Mouse (Mus musculus) kidney, postnatal 0 days (tissue): ENCODE measurements at regions not wholly inside any gene's neighbourhood (a gene's known extent, or its start where the extent isn't known, plus 50 kb on each side); places are given as distances from the start of the nearest gene placed in this dataset.

ENCODE experiments used
- ATAC-seq: fragments of 200-750 bp; cut with Nextera tagmentation; replicated peaks from 2 replicates; pipeline ENCODE4 v1.8.0; 2017; ENCODE audit warnings: low read depth, moderate number of reproducible peaks, moderate TSS enrichment, moderate library complexity; ENCODE audit not compliant: low FRiP score
- DNase-seq: peaks from one replicate; pipeline ENCODE4 v3.0.0-alpha.2; 2016; ENCODE audit warnings: low spot score
- H3K27ac ChIP-seq: fragments of 300-500 bp; sonication (generic); 2 replicates; pipeline ENCODE4 v1.5.1; 2014; ENCODE audit warnings: mild to moderate bottlenecking
- H3K27me3 ChIP-seq: fragments of 300-500 bp; sonication (generic); 2 replicates; pipeline ENCODE4 v1.6.1; 2014; ENCODE audit warnings: low read length, mixed read lengths; ENCODE audit not compliant: insufficient read depth
- H3K36me3 ChIP-seq: fragments of 300-500 bp; sonication (generic); 2 replicates; pipeline ENCODE4 v1.6.1; 2014; ENCODE audit warnings: low read length, mixed read lengths; ENCODE audit not compliant: insufficient read depth
- H3K4me1 ChIP-seq: fragments of 300-500 bp; sonication (generic); replicated peaks from 2 replicates; pipeline ENCODE4 v1.6.1; 2014; ENCODE audit warnings: antibody characterized with exemption, low read length, mixed read lengths; ENCODE audit not compliant: insufficient read depth
- H3K4me2 ChIP-seq: fragments of 300-500 bp; sonication (generic); 2 replicates; pipeline ENCODE4 v1.6.1; 2014; ENCODE audit warnings: mild to moderate bottlenecking, low read length, moderate library complexity, mixed read lengths
- H3K4me3 ChIP-seq: fragments of 300-500 bp; sonication (generic); replicated peaks from 2 replicates; pipeline ENCODE4 v1.5.1; 2014; ENCODE audit warnings: low read depth, low read length
- H3K9ac ChIP-seq: fragments of 300-500 bp; sonication (generic); 2 replicates; pipeline ENCODE4 v1.6.1; 2014; ENCODE audit warnings: low read depth, low read length
- H3K9me3 ChIP-seq: fragments of 300-500 bp; sonication (generic); replicated peaks from 2 replicates; pipeline ENCODE4 v1.6.1; 2016; ENCODE audit warnings: low read length, inconsistent platforms, mixed read lengths
- CTCF ChIP-seq: IDR thresholded peaks from 2 replicates; pipeline ENCODE4 v1.5.1; 2016; ENCODE audit warnings: antibody characterized with exemption, low read depth, mild to moderate bottlenecking, moderate library complexity
- WGBS: fragments of 180-500 bp; shearing (Covaris S2); extraction: QIAGEN DNeasy Blood & Tissue Kit; methylation state at CpG from one replicate; pipeline ENCODE4 v1.1.7; 2014; 5-methylcytosine and 5-hydroxymethylcytosine counted together

DNA sequence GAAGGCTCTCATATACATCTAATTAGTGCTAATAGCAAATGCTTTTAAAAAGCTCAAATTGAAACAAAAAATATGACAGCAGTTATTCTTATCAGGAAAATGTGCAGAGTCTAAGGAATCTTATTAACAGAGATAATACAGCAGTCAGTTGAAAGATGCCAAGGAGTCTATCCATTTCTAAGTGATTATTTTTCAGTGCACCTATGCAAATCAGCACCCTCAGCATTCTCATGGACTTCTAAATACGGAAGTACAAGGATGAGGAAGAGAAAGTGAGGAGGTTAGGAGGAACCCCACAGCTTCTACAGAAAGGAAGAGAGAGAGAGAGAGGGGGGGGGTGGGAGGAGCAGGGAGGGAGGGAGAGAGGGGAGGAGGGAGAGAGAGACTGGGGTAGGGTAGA lies 175.5 kb upstream of the Tusc1 start:
- Histone ChIP-seq H3K9me3 (no peaks in the 10 kb centered on the region), H3K4me1 (no peaks in the 10 kb centered on the region), H3K27ac (no peak overlapping the region), H3K27me3 (no peaks in the 10 kb centered on the region), H3K9ac (no peak overlapping the region), H3K36me3 (no peaks in the 10 kb centered on the region), H3K4me2 (no peak overlapping the region), H3K4me3 (no peak overlapping the region)
- no peak for ATAC-seq
- 40% methylated on average over 1 of the region's 1 CpGs for WGBS
- DNase-seq = no peak
- TF ChIP-seq CTCF = no peak

DNA sequence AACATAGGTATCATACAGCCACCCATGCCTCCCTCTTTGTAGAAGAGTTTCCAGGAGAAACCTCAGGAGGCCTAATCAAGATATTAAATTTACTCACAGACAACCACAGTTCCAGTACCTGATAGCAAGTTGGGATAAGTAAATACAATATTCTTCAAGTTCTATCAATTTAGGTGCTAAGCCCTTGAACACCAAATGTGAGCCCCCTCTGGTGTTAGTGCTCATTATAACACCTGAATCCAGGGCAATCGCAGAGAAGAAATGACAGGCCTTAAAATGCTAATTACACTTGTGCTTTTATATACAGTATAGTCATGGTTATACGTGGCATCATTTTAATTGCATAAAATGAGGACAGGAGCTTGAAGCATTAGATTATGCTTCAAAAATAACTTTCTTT lies 161.6 kb upstream of the Tusc1 start:
- peak; percentile 33; the same call in 1 of the 2 replicates for TF ChIP-seq CTCF
- 69% methylated on average over 2 of the region's 2 CpGs for WGBS

DNA sequence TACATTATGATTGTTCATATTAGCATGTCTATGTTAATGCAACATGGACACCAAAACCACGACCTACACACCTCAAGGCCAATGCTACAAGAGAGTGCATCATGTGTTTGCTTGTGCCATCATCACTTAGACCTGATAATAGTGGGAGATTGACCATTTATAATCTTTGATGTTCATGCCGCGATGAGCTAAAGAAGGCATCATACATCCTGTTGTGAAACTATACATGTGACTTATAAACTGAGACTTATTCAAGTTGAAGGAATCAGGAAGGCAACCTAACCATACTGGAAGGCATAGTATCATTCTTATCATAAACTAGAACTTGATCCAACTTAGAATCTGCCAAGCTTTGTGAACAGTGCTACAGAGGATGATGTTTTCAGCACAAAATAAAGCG lies 159.0 kb upstream of the Tusc1 start:
- no peak overlapping the region for H3K9ac ChIP-seq
- WGBS = 92% methylated on average over 4 of the region's 4 CpGs
- H3K36me3 ChIP-seq = no peaks in the 10 kb centered on the region
- H3K4me2 ChIP-seq = no peak overlapping the region
- no peaks in the 10 kb centered on the region for H3K27me3 ChIP-seq
- ATAC-seq (no peak), DNase-seq (no peak)
- H3K9me3 ChIP-seq = no peaks in the 10 kb centered on the region
- H3K4me3 ChIP-seq = no peak overlapping the region
- no peak overlapping the region for H3K27ac ChIP-seq
- H3K4me1 ChIP-seq = no peaks in the 10 kb centered on the region
- no peak for TF ChIP-seq CTCF

More for the DNA sequence above, 161.6 kb upstream of the Tusc1 start:
- no peak for ATAC-seq
- Histone ChIP-seq H3K4me2 (no peak overlapping the region), H3K27me3 (no peaks in the 10 kb centered on the region), H3K9ac (no peak overlapping the region), H3K9me3 (no peaks in the 10 kb centered on the region), H3K27ac (no peak overlapping the region), H3K36me3 (no peaks in the 10 kb centered on the region), H3K4me1 (no peaks in the 10 kb centered on the region), H3K4me3 (no peak overlapping the region)
- no peak for DNase-seq

DNA sequence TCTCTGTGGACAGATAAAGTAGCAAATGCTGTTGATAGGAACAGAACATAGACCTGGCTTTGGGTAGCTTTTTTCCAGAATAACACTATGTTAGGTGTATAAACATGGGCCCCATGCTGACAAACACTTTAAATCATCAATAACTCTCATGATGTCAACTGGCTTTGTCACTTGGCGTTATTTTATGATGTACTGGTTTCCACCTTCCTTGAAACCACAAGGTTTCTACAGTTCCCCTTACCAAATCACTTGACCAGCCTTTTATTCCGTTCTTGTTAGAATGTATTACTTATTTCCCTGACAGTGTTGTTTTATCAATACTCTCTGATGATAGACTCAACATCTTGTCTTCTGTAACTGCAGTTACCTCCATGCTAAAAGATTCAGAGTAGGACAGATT lies 158.6 kb upstream of the Tusc1 start:
- WGBS = 82% methylated on average over 2 of the region's 2 CpGs

DNA sequence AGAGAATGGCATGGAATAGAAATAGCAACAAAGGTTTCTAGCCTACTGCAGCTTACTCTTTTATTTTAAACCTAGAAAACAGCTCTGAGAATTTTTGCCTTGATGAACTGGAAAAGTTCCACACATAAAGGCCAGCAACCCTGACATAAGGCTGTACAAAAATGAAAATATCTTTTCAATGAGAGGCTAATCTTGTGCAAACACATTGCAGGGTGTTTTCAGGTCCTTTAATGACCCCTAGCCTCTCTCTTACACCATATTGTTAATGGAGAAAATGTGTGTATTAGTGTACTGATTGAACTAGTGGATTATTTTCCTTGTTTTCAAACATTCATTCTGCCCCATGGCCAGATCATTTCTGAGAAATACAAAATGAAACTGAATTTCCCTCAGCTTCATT lies 158.0 kb upstream of the Tusc1 start:
- no peak overlapping the region for H3K4me3 ChIP-seq
- no peak for TF ChIP-seq CTCF
- DNase-seq (no peak), ATAC-seq (no peak)
- H3K27me3 ChIP-seq = no peaks in the 10 kb centered on the region
- H3K4me1 ChIP-seq = no peaks in the 10 kb centered on the region
- no peak overlapping the region for H3K27ac ChIP-seq
- no peak overlapping the region for H3K4me2 ChIP-seq
- no peaks in the 10 kb centered on the region for H3K9me3 ChIP-seq
- no peak overlapping the region for H3K9ac ChIP-seq
- H3K36me3 ChIP-seq = no peaks in the 10 kb centered on the region

More for the DNA sequence above, 158.6 kb upstream of the Tusc1 start:
- H3K9me3 ChIP-seq = no peaks in the 10 kb centered on the region
- no peak overlapping the region for H3K4me2 ChIP-seq
- no peak overlapping the region for H3K4me3 ChIP-seq
- H3K27ac ChIP-seq = no peak overlapping the region
- no peaks in the 10 kb centered on the region for H3K27me3 ChIP-seq
- TF ChIP-seq CTCF = no peak
- H3K4me1 ChIP-seq = no peaks in the 10 kb centered on the region
- DNase-seq (no peak), ATAC-seq (no peak)
- no peaks in the 10 kb centered on the region for H3K36me3 ChIP-seq
- no peak overlapping the region for H3K9ac ChIP-seq

DNA sequence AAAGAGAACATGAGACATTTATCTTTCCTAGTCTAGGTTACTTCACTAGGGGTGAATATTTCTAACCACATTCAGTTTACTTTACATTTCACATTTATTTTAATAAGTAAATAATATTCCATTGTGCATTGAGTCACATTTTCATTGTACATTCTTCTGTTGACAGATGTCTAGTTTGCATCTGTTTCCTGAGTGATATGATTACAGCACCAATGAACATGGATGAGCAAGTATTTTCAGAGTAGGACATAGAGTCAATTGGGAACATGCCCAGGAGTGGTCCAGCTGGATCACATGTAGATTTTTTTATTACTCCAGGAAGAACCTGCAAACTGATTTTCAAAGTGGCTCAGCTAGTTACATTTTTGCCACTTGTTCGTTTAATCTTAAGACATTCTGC lies 153.3 kb upstream of the Tusc1 start:
- no peaks in the 10 kb centered on the region for H3K36me3 ChIP-seq
- no peaks in the 10 kb centered on the region for H3K9me3 ChIP-seq
- DNase-seq = no peak
- H3K4me3 ChIP-seq = no peak overlapping the region
- ATAC-seq = no peak
- no peak overlapping the region for H3K9ac ChIP-seq
- H3K4me2 ChIP-seq = no peak overlapping the region
- H3K27me3 ChIP-seq = no peaks in the 10 kb centered on the region
- no peaks in the 10 kb centered on the region for H3K4me1 ChIP-seq
- 80% methylated on average over 1 of the region's 1 CpGs for whole genome bisulfite sequencing
- no peak for TF ChIP-seq CTCF
- H3K27ac ChIP-seq = no peak overlapping the region

DNA sequence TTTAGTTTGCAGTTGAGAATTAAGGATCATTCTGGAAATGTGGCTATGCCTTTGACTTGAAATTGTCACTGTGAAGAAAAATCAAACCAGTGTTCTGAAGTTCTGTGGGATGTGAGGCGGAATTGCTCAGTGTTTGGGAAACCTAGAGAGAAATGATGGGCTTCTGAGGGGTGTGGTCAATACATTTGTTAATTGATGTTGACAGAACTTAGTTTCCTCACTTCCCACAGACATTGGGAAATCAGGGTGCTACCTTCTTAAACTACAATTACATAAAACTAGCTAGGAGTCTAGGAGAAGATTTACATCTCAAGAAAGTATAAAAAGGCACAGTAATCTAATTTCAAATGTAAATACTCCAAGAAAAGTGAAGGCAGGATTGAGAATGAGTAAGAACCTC lies 151.1 kb upstream of the Tusc1 start:
- Histone ChIP-seq H3K9me3 (no peaks in the 10 kb centered on the region), H3K9ac (no peak overlapping the region), H3K4me3 (no peak overlapping the region), H3K27me3 (no peaks in the 10 kb centered on the region), H3K36me3 (no peaks in the 10 kb centered on the region), H3K27ac (no peak overlapping the region), H3K4me1 (no peaks in the 10 kb centered on the region), H3K4me2 (no peak overlapping the region)
- TF ChIP-seq CTCF = no peak
- 82% methylated on average over 1 of the region's 1 CpGs for WGBS
- ATAC-seq (no peak), DNase-seq (no peak)
